Mouse (Mus musculus) cerebral cortex, adult 2 months (tissue): ENCODE data around the gene Pcgf1.

ENCODE experiments used
- WGBS: fragments of 180-500 bp; shearing (Covaris S2); methylation state at CpG from one replicate; pipeline ENCODE4 v1.1.7; 2018; 5-methylcytosine and 5-hydroxymethylcytosine counted together

Gene Pcgf1

GRCm38 (mm10) chr6:83122961-83123360 lies 45.3 kb downstream of the Pcgf1 start:
- 85% methylated on average over 5 of the region's 5 CpGs for WGBS

- under 1% methylated on average over 30 of the region's 30 CpGs for WGBS
These were observed 47.2 kb downstream of the Pcgf1 start for GRCm38 (mm10) chr6:83124851-83125312.

- WGBS, result 13% methylated on average over 5 of the region's 5 CpGs
These were observed 47.7 kb downstream of the Pcgf1 start, which contains the start of gene Ino80b for GRCm38 (mm10) chr6:83125331-83125730. Gene Ino80b, minus strand, starts transcription at chr6:83125431.

GRCm38 (mm10) chr6:83127419-83127818 lies 49.8 kb downstream of the Pcgf1 start:
- WGBS, result 94% methylated on average over 5 of the region's 5 CpGs
